7 mouse cellular contexts compared by ENCODE assay signal in genomic region chr7:4547221-4547641, GRCm38 (mm10). TPM values are rescaled to one million over a fixed set of nuclear protein-coding genes. Genes with fewer than 3 reads are reported as not detected.
DNase-seq lines count a peak whose midpoint lies in the region; ATAC-seq lines count a peak whose summit lies in the region.

TSS of gene Syt5 (minus strand) at chr7:4547541.

- no peaks in the 10 kb centered on the region for H3K27me3 ChIP-seq in hindbrain, embryonic 14.5 days (ENCODE audit: control insufficient read depth, insufficient read depth, low read length)
- H3K27me3 ChIP-seq in limb, embryonic 13.5 days: peaks cover 19% of the 10 kb centered on the region

- H3K9me3 ChIP-seq in hindbrain, embryonic 14.5 days (ENCODE audit: control insufficient read depth, low read length): no peaks in the 10 kb centered on the region
- no peaks in the 10 kb centered on the region for H3K9me3 ChIP-seq in limb, embryonic 13.5 days

- ATAC-seq in hindbrain, embryonic 14.5 days (ENCODE audit: low FRiP score): peak; percentile 87
- ATAC-seq in limb, embryonic 13.5 days (ENCODE audit: low FRiP score, low read depth): peak; percentile 45
- no peak for ATAC-seq in monocyte, adult 5-6 weeks (replicated peaks; ENCODE audit: insufficient number of reproducible peaks, low FRiP score, low TSS enrichment, poor library complexity, severe bottlenecking)

- H3K36me3 ChIP-seq in hindbrain, embryonic 14.5 days (replicated peaks; ENCODE audit: control insufficient read depth, insufficient read depth): peaks cover 12% of the 10 kb centered on the region
- H3K36me3 ChIP-seq in limb, embryonic 13.5 days: no peaks in the 10 kb centered on the region

- DNase-seq in thymus, postnatal 0 days (ENCODE audit: low spot score): peak; percentile 27
- DNase-seq in thymus, postnatal 25 days: no peak
- DNase-seq in embryo, embryonic 9.5 days (ENCODE audit: extremely low spot score): peak; percentile 21
- DNase-seq in hindbrain, embryonic 14.5 days (ENCODE audit: low spot score): peak; percentile 83
- peak; percentile 35 for DNase-seq in retina, postnatal 7 days (ENCODE audit: low read depth, low spot score)

- 4% methylated on average over 33 of the region's 33 CpGs for WGBS in hindbrain, embryonic 14.5 days
- WGBS in limb, embryonic 13.5 days: 11% methylated on average over 33 of the region's 33 CpGs

- H3K4me1 ChIP-seq in hindbrain, embryonic 14.5 days (replicated peaks; ENCODE audit: control insufficient read depth, insufficient read depth, low read length): peaks cover 15% of the 10 kb centered on the region
- peaks cover 14% of the 10 kb centered on the region for H3K4me1 ChIP-seq in limb, embryonic 13.5 days

- peak within 1 kb of the TSS; percentile 93 for H3K27ac ChIP-seq in hindbrain, embryonic 14.5 days
- H3K27ac ChIP-seq in limb, embryonic 13.5 days: no peak within 1 kb of the TSS

- H3K4me3 ChIP-seq in hindbrain, embryonic 14.5 days (replicated peaks; ENCODE audit: low read length): peak within 1 kb of the TSS; percentile 62
- H3K4me3 ChIP-seq in limb, embryonic 13.5 days: peak within 1 kb of the TSS; percentile 42

- H3K9ac ChIP-seq in hindbrain, embryonic 14.5 days: peak within 1 kb of the TSS; percentile 80
- peak within 1 kb of the TSS; percentile 56 for H3K9ac ChIP-seq in limb, embryonic 13.5 days

- H3K4me2 ChIP-seq in hindbrain, embryonic 14.5 days (replicated peaks): peak within 1 kb of the TSS; percentile 71
- peak within 1 kb of the TSS; percentile 79 for H3K4me2 ChIP-seq in limb, embryonic 13.5 days (replicated peaks)

RNA-seq across cellular contexts. Expression of gene Syt5, which starts in this region (rescaled TPM):
- 0.22 and 0.44 TPM in 2 replicates for polyA plus RNA-seq in thymus, postnatal 0 days (2015; fragmentation: Nextera tagmentation; extraction: Ambion mirVana)
- polyA plus RNA-seq in hindbrain, embryonic 14.5 days (2014; fragmentation: Nextera tagmentation; extraction: Ambion mirVana): 77.0 and 90.9 TPM in 2 replicates
- polyA plus RNA-seq in limb, embryonic 13.5 days (2015; fragmentation: Nextera tagmentation; extraction: Ambion mirVana): 5.5 and 6.0 TPM in 2 replicates
- total RNA-seq in monocyte, adult 5-6 weeks (2017): not detected in 3 replicates

Comparison
In these comparisons a context has a peak if more than half of its experiments do, and no peak if none do; other contexts are left out.
1. RNA of gene Syt5 (polyA plus RNA-seq): 77.0 to 90.9 TPM in hindbrain, embryonic 14.5 days; 5.5 to 6.0 TPM in limb, embryonic 13.5 days and 0.22 to 0.44 TPM in thymus, postnatal 0 days; every median in the first group is over 10 times any median in the second.
2. Peak in DNase-seq in thymus, postnatal 0 days; RNA of the gene not detected or under 1 TPM.